Mouse (Mus musculus): ENCODE results near the gene Ly6g6c.
"Not testable (repeated sequence)": the region's sequence is repeated elsewhere in the genome, so short reads cannot be mapped to it uniquely, and the experiment has no call there.

Gene Ly6g6c

GRCm38 (mm10) chr17:35032323-35032870 lies 32.8 kb upstream of the Ly6g6c start:
- DNase-seq = no peak

- not testable (repeated sequence) for DNase-seq
Observed at GRCm38 (mm10) chr17:35033703-35034102, 31.5 kb upstream of the Ly6g6c start.

GRCm38 (mm10) chr17:35034896-35035295 lies 30.3 kb upstream of the Ly6g6c start:
- no peak for DNase-seq

GRCm38 (mm10) chr17:35039121-35039873 lies 25.9 kb upstream of the Ly6g6c start:
- DNase-seq = no peak

GRCm38 (mm10) chr17:35043794-35044193 lies 21.4 kb upstream of the Ly6g6c start:
- DNase-seq = no peak

- DNase-seq = no peak
Observed at GRCm38 (mm10) chr17:35044904-35045806, 20.0 kb upstream of the Ly6g6c start.

GRCm38 (mm10) chr17:35045807-35046680 lies 19.1 kb upstream of the Ly6g6c start:
- DNase-seq = no peak

GRCm38 (mm10) chr17:35046681-35047455 lies 18.3 kb upstream of the Ly6g6c start, which contains the start of gene Msh5:
Gene Msh5, minus strand, starts transcription at chr17:35046745.
- peak; percentile 97 for DNase-seq

- DNase-seq = no peak
Observed at GRCm38 (mm10) chr17:35047688-35048087, 17.5 kb upstream of the Ly6g6c start.

GRCm38 (mm10) chr17:35048149-35048931 lies 16.8 kb upstream of the Ly6g6c start:
- DNase-seq = no peak

GRCm38 (mm10) chr17:35048932-35049440 lies 16.2 kb upstream of the Ly6g6c start:
- no peak for DNase-seq

- peak; percentile 38 for DNase-seq
Observed at GRCm38 (mm10) chr17:35049561-35050016, 15.6 kb upstream of the Ly6g6c start, which contains the start of gene Clic1. Gene Clic1, plus strand, starts transcription at chr17:35049966.

GRCm38 (mm10) chr17:35050126-35050750 lies 14.9 kb upstream of the Ly6g6c start:
- DNase-seq = peak; percentile 49

- DNase-seq = peak; percentile 63
Observed at GRCm38 (mm10) chr17:35051156-35052086, 13.8 kb upstream of the Ly6g6c start.

- DNase-seq = peak; percentile 31
Observed at GRCm38 (mm10) chr17:35052271-35052798, 12.9 kb upstream of the Ly6g6c start.

- no peak for DNase-seq
Observed at GRCm38 (mm10) chr17:35055691-35056495, 9.3 kb upstream of the Ly6g6c start.

- DNase-seq = no peak
Observed at GRCm38 (mm10) chr17:35057090-35057489, 8.1 kb upstream of the Ly6g6c start.

All from cerebellum, adult 11-12 months (tissue).